Mouse (Mus musculus) MEL (cell line): ENCODE results near the gene Itsn1. TPM values are rescaled to one million over a fixed set of nuclear protein-coding genes. Genes with fewer than 3 reads are reported as not detected.

Source experiments
- DNase-seq: peaks from one replicate; pipeline ENCODE4 v3.0.0; 2011; ENCODE audit warnings: low read depth, low spot score
- H3K27ac ChIP-seq: 2 replicates; pipeline ENCODE4 v1.5.1; 2012; ENCODE audit warnings: low read depth, mild to moderate bottlenecking, control low read depth, low read length, moderate library complexity; ENCODE audit not compliant: control insufficient read depth
- H3K27me3 ChIP-seq, 2 experiments: fragments of 150-350 bp in 1 of 2; sonication (generic) in 1 of 2; 2 replicates each; pipeline ENCODE4 v1.6.1; 2012; ENCODE audit warnings: low read length in 2 of 2, mild to moderate bottlenecking in 2 of 2, improper control_type of control experiment in 1 of 2, moderate library complexity in 1 of 2; ENCODE audit not compliant: insufficient read depth in 2 of 2, control insufficient read depth in 1 of 2
- H3K36me3 ChIP-seq, 2 experiments: 2 replicates each; pipeline ENCODE4 v1.6.1; 2012 to 2014; ENCODE audit warnings: low read length in 2 of 2, improper control_type of control experiment in 1 of 2, inconsistent platforms in 1 of 2, mild to moderate bottlenecking in 1 of 2; ENCODE audit not compliant: insufficient read depth in 2 of 2, control insufficient read depth in 1 of 2
- H3K4me1 ChIP-seq, 2 experiments: fragments of 150-350 bp in 1 of 2; sonication (generic) in 1 of 2; 2 replicates each; pipeline ENCODE4 v1.6.1; 2012; ENCODE audit warnings: low read length in 2 of 2, improper control_type of control experiment in 1 of 2, mild to moderate bottlenecking in 1 of 2; ENCODE audit not compliant: insufficient read depth in 2 of 2, control insufficient read depth in 1 of 2
- H3K4me3 ChIP-seq, 2 experiments: fragments of 150-350 bp in 1 of 2; sonication (generic) in 1 of 2; 2 replicates each; pipeline ENCODE4 v1.5.1; 2012; ENCODE audit warnings: low read depth in 2 of 2, low read length in 2 of 2, mild to moderate bottlenecking in 2 of 2, moderate library complexity in 2 of 2, control low read depth in 1 of 2, improper control_type of control experiment in 1 of 2; ENCODE audit not compliant: control insufficient read depth in 1 of 2, insufficient read depth in 1 of 2
- H3K79me2 ChIP-seq: 2 replicates; pipeline ENCODE4 v1.6.1; 2012; ENCODE audit warnings: mild to moderate bottlenecking, low read length, moderate library complexity; ENCODE audit not compliant: control insufficient read depth, poor library complexity, insufficient read depth
- H3K9ac ChIP-seq: 2 replicates; pipeline ENCODE4 v1.6.1; 2012; ENCODE audit warnings: low read depth, mild to moderate bottlenecking, control low read depth, low read length, moderate library complexity; ENCODE audit not compliant: control insufficient read depth, poor library complexity, severe bottlenecking
- H3K9me3 ChIP-seq: fragments of 150-350 bp; sonication (generic); replicated peaks from 2 replicates; pipeline ENCODE4 v1.6.1; 2012; ENCODE audit warnings: mild to moderate bottlenecking, low read length, improper control_type of control experiment, moderate library complexity; ENCODE audit not compliant: insufficient read depth
- BHLHE40 ChIP-seq: IDR thresholded peaks from 2 replicates; pipeline ENCODE4 v1.6.1; 2012; ENCODE audit warnings: low read depth, mild to moderate bottlenecking, inconsistent platforms, low read length, improper control_type of control experiment, borderline replicate concordance
- CHD1 ChIP-seq: IDR thresholded peaks from 2 replicates; pipeline ENCODE4 v1.6.1; 2012; ENCODE audit warnings: low read depth, mild to moderate bottlenecking, inconsistent platforms, low read length, improper control_type of control experiment
- CHD2 ChIP-seq: IDR thresholded peaks from 2 replicates; pipeline ENCODE4 v1.6.1; 2011; ENCODE audit warnings: low read length, improper control_type of control experiment
- CTCF ChIP-seq, 3 experiments: IDR thresholded peaks in 2 of 3; conservative IDR thresholded peaks in 1 of 3; 2 replicates each; pipeline ENCODE4 v1.5.1; 2011 to 2012; ENCODE audit warnings: low read length in 3 of 3, low read depth in 2 of 3, mild to moderate bottlenecking in 2 of 3, improper control_type of control experiment in 1 of 3, inconsistent platforms in 1 of 3, mixed read lengths in 1 of 3, moderate library complexity in 1 of 3; ENCODE audit not compliant: control insufficient read depth in 1 of 3, insufficient read depth in 1 of 3, poor library complexity in 1 of 3, severe bottlenecking in 1 of 3
- E2F4 ChIP-seq: IDR thresholded peaks from 2 replicates; pipeline ENCODE4 v1.6.1; 2011; ENCODE audit warnings: low read depth, low read length, improper control_type of control experiment, borderline replicate concordance
- ELF1 ChIP-seq: IDR thresholded peaks from 2 replicates; pipeline ENCODE4 v1.6.1; 2014; ENCODE audit warnings: low read depth, mild to moderate bottlenecking, inconsistent platforms, low read length, improper control_type of control experiment, moderate library complexity
- EP300 ChIP-seq, 2 experiments: IDR thresholded peaks; 2 replicates each; pipeline ENCODE4 v1.6.1; 2011; ENCODE audit warnings: improper control_type of control experiment in 2 of 2, low read length in 2 of 2, low read depth in 1 of 2, mild to moderate bottlenecking in 1 of 2
- ETS1 ChIP-seq: IDR thresholded peaks from 2 replicates; pipeline ENCODE4 v1.6.1; 2012; ENCODE audit warnings: low read depth, mild to moderate bottlenecking, inconsistent platforms, low read length, improper control_type of control experiment, moderate library complexity
- GABPA ChIP-seq: IDR thresholded peaks from 2 replicates; pipeline ENCODE4 v1.6.1; 2012; ENCODE audit warnings: low read depth, mild to moderate bottlenecking, inconsistent platforms, low read length, improper control_type of control experiment, moderate library complexity
- GATA1 ChIP-seq: IDR thresholded peaks from 2 replicates; pipeline ENCODE4 v1.6.1; 2011; ENCODE audit warnings: low read depth, low read length, improper control_type of control experiment
- HCFC1 ChIP-seq: IDR thresholded peaks from 2 replicates; pipeline ENCODE4 v1.6.1; 2012; ENCODE audit warnings: low read depth, mild to moderate bottlenecking, inconsistent platforms, low read length, improper control_type of control experiment, moderate library complexity
- JUND ChIP-seq: IDR thresholded peaks from 2 replicates; pipeline ENCODE4 v1.6.1; 2011; ENCODE audit warnings: low read depth, mild to moderate bottlenecking, improper control_type of control experiment, low read length
- MAFK ChIP-seq: IDR thresholded peaks from 2 replicates; pipeline ENCODE4 v1.6.1; 2011; ENCODE audit warnings: low read depth, mild to moderate bottlenecking, low read length, improper control_type of control experiment, borderline replicate concordance
- MAX ChIP-seq: IDR thresholded peaks from 2 replicates; pipeline ENCODE4 v1.6.1; 2011; ENCODE audit warnings: low read length, improper control_type of control experiment
- MAZ ChIP-seq: IDR thresholded peaks from 2 replicates; pipeline ENCODE4 v1.6.1; 2012; ENCODE audit warnings: low read depth, mild to moderate bottlenecking, inconsistent platforms, low read length, improper control_type of control experiment
- MEF2A ChIP-seq: IDR thresholded peaks from 2 replicates; pipeline ENCODE4 v1.6.1; 2014; ENCODE audit warnings: low read depth, mild to moderate bottlenecking, inconsistent platforms, low read length, improper control_type of control experiment; ENCODE audit not compliant: poor library complexity, insufficient replicate concordance, severe bottlenecking; ENCODE audit errors: extremely low read depth
- MXI1 ChIP-seq: IDR thresholded peaks from 2 replicates; pipeline ENCODE4 v1.6.1; 2011; ENCODE audit warnings: mild to moderate bottlenecking, low read depth, low read length, improper control_type of control experiment
- MYB ChIP-seq: IDR thresholded peaks from 2 replicates; pipeline ENCODE4 v1.6.1; 2011; ENCODE audit warnings: mild to moderate bottlenecking, low read depth, low read length, improper control_type of control experiment
- MYC ChIP-seq: IDR thresholded peaks from 2 replicates; pipeline ENCODE4 v1.6.1; 2011; ENCODE audit warnings: low read depth, mild to moderate bottlenecking, low read length, improper control_type of control experiment, moderate library complexity
- NELFE ChIP-seq: IDR thresholded peaks from 2 replicates; pipeline ENCODE4 v1.6.1; 2011; ENCODE audit warnings: low read depth, low read length, improper control_type of control experiment
- NRF1 ChIP-seq: IDR thresholded peaks from 2 replicates; pipeline ENCODE4 v1.6.1; 2014; ENCODE audit warnings: low read depth, mild to moderate bottlenecking, inconsistent platforms, low read length, improper control_type of control experiment, moderate library complexity; ENCODE audit not compliant: poor library complexity, insufficient read depth, severe bottlenecking
- POLR2A ChIP-seq, 2 experiments: IDR thresholded peaks; 2 replicates each; pipeline ENCODE4 v1.6.1; 2011 to 2012; ENCODE audit warnings: low read length in 2 of 2, mild to moderate bottlenecking in 2 of 2, control low read depth in 1 of 2, improper control_type of control experiment in 1 of 2, low read depth in 1 of 2, moderate library complexity in 1 of 2; ENCODE audit not compliant: control insufficient read depth in 1 of 2, insufficient read depth in 1 of 2, poor library complexity in 1 of 2
- POLR2AphosphoS2 ChIP-seq: IDR thresholded peaks from 2 replicates; pipeline ENCODE4 v1.6.1; 2011; ENCODE audit warnings: low read length, improper control_type of control experiment
- POLR2AphosphoS5 ChIP-seq: IDR thresholded peaks from 2 replicates; pipeline ENCODE4 v1.6.1; 2012; ENCODE audit warnings: low read depth, borderline replicate concordance, mild to moderate bottlenecking, inconsistent platforms, low read length, moderate library complexity, mixed read lengths
- RAD21 ChIP-seq: IDR thresholded peaks from 2 replicates; pipeline ENCODE4 v1.6.1; 2011; ENCODE audit warnings: mild to moderate bottlenecking, low read depth, low read length, improper control_type of control experiment
- RCOR1 ChIP-seq: IDR thresholded peaks from 2 replicates; pipeline ENCODE4 v1.6.1; 2012; ENCODE audit warnings: low read depth, mild to moderate bottlenecking, inconsistent platforms, low read length, improper control_type of control experiment
- SIN3A ChIP-seq: IDR thresholded peaks from 2 replicates; pipeline ENCODE4 v1.6.1; 2012; ENCODE audit warnings: low read length, improper control_type of control experiment, inconsistent platforms
- SMC3 ChIP-seq: IDR thresholded peaks from 2 replicates; pipeline ENCODE4 v1.6.1; 2011; ENCODE audit warnings: low read depth, low read length, improper control_type of control experiment
- TAL1 ChIP-seq: IDR thresholded peaks from 2 replicates; pipeline ENCODE4 v1.6.1; 2012; ENCODE audit warnings: mild to moderate bottlenecking, inconsistent platforms, low read length, moderate library complexity, mixed read lengths
- TBP ChIP-seq: IDR thresholded peaks from 2 replicates; pipeline ENCODE4 v1.8.0; 2011; ENCODE audit warnings: low read depth, low read length, improper control_type of control experiment
- TCF12 ChIP-seq: IDR thresholded peaks from 2 replicates; pipeline ENCODE4 v1.6.1; 2014; ENCODE audit warnings: low read depth, mild to moderate bottlenecking, inconsistent platforms, low read length, improper control_type of control experiment, moderate library complexity
- UBTF ChIP-seq: IDR thresholded peaks from 2 replicates; pipeline ENCODE4 v1.6.1; 2012; ENCODE audit warnings: low read depth, mild to moderate bottlenecking, inconsistent platforms, low read length, improper control_type of control experiment, moderate library complexity, borderline replicate concordance; ENCODE audit not compliant: insufficient read depth
- ZC3H11A ChIP-seq: IDR thresholded peaks from 2 replicates; pipeline ENCODE4 v1.6.1; 2012; ENCODE audit warnings: low read depth, mild to moderate bottlenecking, inconsistent platforms, low read length, improper control_type of control experiment
- ZKSCAN1 ChIP-seq: IDR thresholded peaks from 2 replicates; pipeline ENCODE4 v1.6.1; 2012; ENCODE audit warnings: low read depth, mild to moderate bottlenecking, inconsistent platforms, low read length, improper control_type of control experiment, moderate library complexity
- ZMIZ1 ChIP-seq: IDR thresholded peaks from 2 replicates; pipeline ENCODE4 v1.6.1; 2012; ENCODE audit warnings: low read depth, mild to moderate bottlenecking, inconsistent platforms, low read length, improper control_type of control experiment, moderate library complexity
- ZNF384 ChIP-seq: IDR thresholded peaks from 2 replicates; pipeline ENCODE4 v1.6.1; 2012; ENCODE audit warnings: low read depth, mild to moderate bottlenecking, inconsistent platforms, low read length, improper control_type of control experiment
- polyA plus RNA-seq, 2 experiments: library from polyadenylated mRNA; stranded (reverse) in 1 of 2; unstranded in 1 of 2; fragments of >175 nt in 1 of 2; fragments of >200 nt in 1 of 2; gene quantifications; 2 replicates each; pipeline versions ENCODE4 v1.2.1 to v1.2.4; 2012; ENCODE audit warnings: low replicate concordance in 2 of 2, low read depth in 1 of 2; ENCODE audit not compliant: insufficient read length in 2 of 2, insufficient read depth in 1 of 2, missing spikeins in 1 of 2
- total RNA-seq: library from RNA; depleted of rRNA; stranded (reverse); fragments of 300-350 nt; gene quantifications from 2 replicates; pipeline ENCODE4 v1.2.3, GENCODE M21; 2012

Itsn1 gene
- total and polyA plus RNA-seq, 3 experiments: 14.7 to 36.5 TPM; not detected in 1

- H3K36me3 ChIP-seq: peaks cover 0 to 19% of the 10 kb centered on the region in 2 experiments; a peak in 2 of 4 replicates
- DNase-seq: peak; percentile 94
- peaks cover 4% of the 10 kb centered on the region; the same call in 1 of the 2 replicates for H3K79me2 ChIP-seq
- peak overlapping the region; percentile 24 to 30 for H3K4me3 ChIP-seq
- no peaks in the 10 kb centered on the region for H3K27me3 ChIP-seq
- H3K4me1 ChIP-seq: peaks cover 18 to 37% of the 10 kb centered on the region in 2 experiments
- peak overlapping the region; percentile 63 for H3K9ac ChIP-seq
- H3K27ac ChIP-seq: peak overlapping the region; percentile 94
- no peaks in the 10 kb centered on the region for H3K9me3 ChIP-seq
- TF ChIP-seq GABPA: no peak
- TF ChIP-seq JUND: no peak
- TF ChIP-seq MAFK: peak; percentile 67
- peak in 1 of 2 experiments; percentile 80; a peak in 3 of 4 replicates for TF ChIP-seq POLR2A (IDR thresholded peaks at IDR 0.05; ENCODE audit: control insufficient read depth in 1 of 2, insufficient read depth in 1 of 2, low read depth in 1 of 2, low read length in 2 of 2, poor library complexity in 1 of 2)
- peak; percentile 75 to 92 for TF ChIP-seq EP300 (IDR thresholded peaks at IDR 0.05; ENCODE audit: low read depth in 1 of 2, low read length in 2 of 2)
- no peak for TF ChIP-seq MYB
- peak; percentile 85 for TF ChIP-seq TAL1
- TF ChIP-seq ZMIZ1: peak; percentile 91
- TF ChIP-seq MEF2A: no peak
- TF ChIP-seq TBP: peak; percentile 84
- peak; percentile 93 for TF ChIP-seq MAX
- TF ChIP-seq CTCF (IDR thresholded peaks at IDR 0.05 in 2 of 3, conservative IDR thresholded peaks at IDR 0.05 in 1 of 3; ENCODE audit: control insufficient read depth in 1 of 3, insufficient read depth in 1 of 3, low read depth in 2 of 3, low read length in 3 of 3, poor library complexity in 1 of 3, severe bottlenecking in 1 of 3): no peak
- TF ChIP-seq CHD2: peak; percentile 27; the same call in 1 of the 2 replicates
- TF ChIP-seq NRF1: 0 out of 2 replicates have a peak, but pooled peaks have one; percentile 19
- TF ChIP-seq GATA1: peak; percentile 96
- TF ChIP-seq ZKSCAN1: no peak
- TF ChIP-seq ZC3H11A: no peak
- TF ChIP-seq ETS1: peak; percentile 88
- no peak for TF ChIP-seq SMC3
- TF ChIP-seq POLR2AphosphoS5: no peak; the same call in 1 of the 2 replicates
- TF ChIP-seq ELF1: peak; percentile 42; the same call in 1 of the 2 replicates
- no peak for TF ChIP-seq ZNF384
- TF ChIP-seq E2F4: no peak
- peak; percentile 54; the same call in 1 of the 2 replicates for TF ChIP-seq CHD1
- peak; percentile 92 for TF ChIP-seq MYC
- TF ChIP-seq MAZ: peak; percentile 48
- peak; percentile 83 for TF ChIP-seq SIN3A
- TF ChIP-seq RCOR1: 0 out of 2 replicates have a peak, but pooled peaks have one; percentile 20
- TF ChIP-seq BHLHE40: peak; percentile 96
- peak; percentile 80; the same call in 1 of the 2 replicates for TF ChIP-seq POLR2AphosphoS2
- no peak for TF ChIP-seq RAD21
- peak; percentile 67 for TF ChIP-seq HCFC1
- peak; percentile 85; the same call in 1 of the 2 replicates for TF ChIP-seq MXI1
- TF ChIP-seq TCF12: peak; percentile 92
- TF ChIP-seq NELFE: peak; percentile 71
- TF ChIP-seq UBTF: no peak
Measured at GRCm38 (mm10) chr16:91864646-91865332, 135.7 kb downstream of the Itsn1 start.
